Mouse (Mus musculus): ENCODE measurements at regions not wholly inside any gene's neighbourhood (a gene's known extent, or its start where the extent isn't known, plus 50 kb on each side); places are given as distances from the start of the nearest gene placed in this dataset.

- no peak for TF ChIP-seq POLR2A (IDR thresholded peaks at IDR 0.05; ENCODE audit: borderline replicate concordance, low read depth, low read length)
- TF ChIP-seq CTCF (IDR thresholded peaks at IDR 0.05; ENCODE audit: low read depth, low read length) = peak; percentile 71; the same call in 1 of the 2 replicates
Measured at GRCm38 (mm10) chr4:62780409-62780808, 185.0 kb upstream of the Zfp618 start.

Data from bone marrow macrophage, adult 2 months (primary cell).